Mouse (Mus musculus): ENCODE measurements at regions not wholly inside any gene's neighbourhood (a gene's known extent, or its start where the extent isn't known, plus 50 kb on each side); places are given as distances from the start of the nearest gene placed in this dataset.
A peak's percentile ranks its signal among the peaks of the same experiment; 100 is the strongest.

- TF ChIP-seq CTCF (IDR thresholded peaks at IDR 0.05; ENCODE audit: low read depth): peak; percentile 20; the same call in 1 of the 2 replicates
- TF ChIP-seq EP300 (IDR thresholded peaks at IDR 0.05; ENCODE audit: low read depth): no peak
Measured at GRCm38 (mm10) chr5:141067561-141067960, 67.2 kb upstream of the Card11 start.

Data from heart, postnatal 0 days (tissue).